Mouse (Mus musculus) neural tube, embryonic 12.5 days (tissue): ENCODE results near the gene Hamp2. TPM values are rescaled to one million over a fixed set of nuclear protein-coding genes. Genes with fewer than 3 reads are reported as not detected.

Source experiments
- ATAC-seq: fragments of 200-750 bp; cut with Nextera tagmentation; 2 replicates; pipeline ENCODE4 v1.8.0; 2017; ENCODE audit warnings: low read depth, mild to moderate bottlenecking, moderate TSS enrichment, moderate library complexity; ENCODE audit not compliant: low FRiP score
- H3K27ac ChIP-seq: fragments of 300-500 bp; sonication (generic); 2 replicates; pipeline ENCODE4 v1.5.1; 2016
- H3K27me3 ChIP-seq: fragments of 300-500 bp; sonication (generic); replicated peaks from 2 replicates; pipeline ENCODE4 v1.6.1; 2016; ENCODE audit warnings: mild to moderate bottlenecking
- H3K36me3 ChIP-seq: fragments of 300-500 bp; sonication (generic); 2 replicates; pipeline ENCODE4 v1.6.1; 2016; ENCODE audit warnings: mild to moderate bottlenecking
- H3K4me1 ChIP-seq: fragments of 300-500 bp; sonication (generic); 2 replicates; pipeline ENCODE4 v1.6.1; 2016
- H3K4me2 ChIP-seq: fragments of 300-500 bp; sonication (generic); replicated peaks from 2 replicates; pipeline ENCODE4 v1.6.1; 2016; ENCODE audit warnings: mild to moderate bottlenecking
- H3K4me3 ChIP-seq: fragments of 300-500 bp; sonication (generic); 2 replicates; pipeline ENCODE4 v1.5.1; 2016
- H3K9ac ChIP-seq: fragments of 300-500 bp; sonication (generic); 2 replicates; pipeline ENCODE4 v1.6.1; 2016; ENCODE audit warnings: mild to moderate bottlenecking
- H3K9me3 ChIP-seq: fragments of 300-500 bp; sonication (generic); 2 replicates; pipeline ENCODE4 v1.6.1; 2016; ENCODE audit warnings: mild to moderate bottlenecking
- WGBS: fragments of 180-500 bp; shearing (Covaris S2); methylation state at CpG from one replicate; pipeline ENCODE4 v1.1.7; 2016; 5-methylcytosine and 5-hydroxymethylcytosine counted together
- polyA plus RNA-seq: library from polyadenylated mRNA; unstranded; fragments of >200 nt; fragmentation: Nextera tagmentation; extraction: Ambion mirVana; gene quantifications from 2 replicates; pipeline ENCODE4 v1.2.1, GENCODE M21; 2016

Gene Hamp2
- polyA plus RNA-seq, 1 experiment from 2014 or later: not detected

- Histone ChIP-seq H3K36me3 (no peaks in the 10 kb centered on the region), H3K4me2 (no peak overlapping the region), H3K9ac (no peak overlapping the region), H3K27ac (no peak overlapping the region), H3K4me1 (peaks cover 11% of the 10 kb centered on the region; the same call in 1 of the 2 replicates), H3K4me3 (no peak overlapping the region), H3K9me3 (no peaks in the 10 kb centered on the region), H3K27me3 (no peaks in the 10 kb centered on the region)
- ATAC-seq: no peak
- 84% methylated on average over 6 of the region's 6 CpGs for WGBS
Observed at GRCm38 (mm10) chr7:30909773-30910172, 14.7 kb downstream of the Hamp2 start.

GRCm38 (mm10) chr7:30908992-30909431 lies 15.5 kb downstream of the Hamp2 start:
- H3K4me3 ChIP-seq: peak overlapping the region; percentile 24; the same call in 1 of the 2 replicates
- H3K9ac ChIP-seq: no peak overlapping the region
- peak; percentile 4 for ATAC-seq
- H3K4me2 ChIP-seq: peak overlapping the region; percentile 61
- no peaks in the 10 kb centered on the region for H3K27me3 ChIP-seq
- no peaks in the 10 kb centered on the region for H3K9me3 ChIP-seq
- WGBS: 24% methylated on average over 16 of the region's 17 CpGs
- H3K27ac ChIP-seq: no peak overlapping the region
- H3K4me1 ChIP-seq: peaks cover 11% of the 10 kb centered on the region; the same call in 1 of the 2 replicates
- H3K36me3 ChIP-seq: no peaks in the 10 kb centered on the region

- peak; percentile 76 for ATAC-seq
- H3K36me3 ChIP-seq: no peaks in the 10 kb centered on the region
- H3K4me2 ChIP-seq: peak overlapping the region; percentile 61
- no peaks in the 10 kb centered on the region for H3K9me3 ChIP-seq
- peak overlapping the region; percentile 24 for H3K4me3 ChIP-seq
- H3K9ac ChIP-seq: no peak overlapping the region
- H3K27ac ChIP-seq: no peak overlapping the region
- H3K27me3 ChIP-seq: no peaks in the 10 kb centered on the region
- WGBS: 2% methylated on average over 25 of the region's 26 CpGs
- peaks cover 11% of the 10 kb centered on the region; the same call in 1 of the 2 replicates for H3K4me1 ChIP-seq
Observed at GRCm38 (mm10) chr7:30908277-30908991, 16.0 kb downstream of the Hamp2 start.

DNA sequence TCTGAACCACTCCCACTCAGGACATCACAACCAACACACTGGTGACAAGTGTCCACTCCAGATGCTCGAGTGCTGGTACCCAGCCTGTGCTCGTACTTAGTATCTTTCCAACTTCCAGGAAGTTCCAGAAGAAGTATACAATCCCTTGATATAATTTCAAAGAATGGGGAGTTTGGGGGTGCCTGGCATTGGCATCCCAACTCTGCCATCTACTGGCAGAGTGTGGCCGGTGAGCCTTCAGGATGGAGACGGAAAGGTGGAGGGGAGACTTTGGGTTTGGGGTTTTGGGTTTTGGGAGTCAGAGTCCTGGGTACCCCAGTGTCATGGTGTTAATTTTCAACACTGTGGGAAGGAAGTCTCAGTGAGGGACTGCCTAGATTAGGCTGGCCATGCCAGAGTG lies 20.4 kb downstream of the Hamp2 start:
- ATAC-seq: no peak
- no peaks in the 10 kb centered on the region for H3K9me3 ChIP-seq
- no peaks in the 10 kb centered on the region for H3K36me3 ChIP-seq
- WGBS: 54% methylated on average over 4 of the region's 4 CpGs
- peaks cover 11% of the 10 kb centered on the region; the same call in 1 of the 2 replicates for H3K4me1 ChIP-seq
- H3K4me2 ChIP-seq: no peak overlapping the region
- H3K4me3 ChIP-seq: no peak overlapping the region
- H3K27me3 ChIP-seq: no peaks in the 10 kb centered on the region; the same call in 1 of the 2 replicates
- no peak overlapping the region for H3K9ac ChIP-seq
- no peak overlapping the region for H3K27ac ChIP-seq

GRCm38 (mm10) chr7:30895217-30895616 lies 29.3 kb downstream of the Hamp2 start:
- 91% methylated on average over 3 of the region's 3 CpGs for WGBS
- Histone ChIP-seq H3K27ac (no peak overlapping the region), H3K4me1 (no peaks in the 10 kb centered on the region), H3K9me3 (no peaks in the 10 kb centered on the region), H3K4me2 (no peak overlapping the region), H3K36me3 (no peaks in the 10 kb centered on the region), H3K4me3 (no peak overlapping the region), H3K27me3 (no peaks in the 10 kb centered on the region; the same call in 1 of the 2 replicates), H3K9ac (no peak overlapping the region)
- no peak for ATAC-seq

GRCm38 (mm10) chr7:30892515-30892914 lies 32.0 kb downstream of the Hamp2 start:
- 62% methylated on average over 3 of the region's 3 CpGs for WGBS
- no peak overlapping the region for H3K4me3 ChIP-seq
- H3K9me3 ChIP-seq: no peaks in the 10 kb centered on the region
- no peak for ATAC-seq
- no peaks in the 10 kb centered on the region for H3K36me3 ChIP-seq
- no peaks in the 10 kb centered on the region for H3K4me1 ChIP-seq
- no peak overlapping the region for H3K4me2 ChIP-seq
- no peak overlapping the region for H3K27ac ChIP-seq
- H3K9ac ChIP-seq: no peak overlapping the region
- H3K27me3 ChIP-seq: no peaks in the 10 kb centered on the region

- Histone ChIP-seq H3K4me1 (no peaks in the 10 kb centered on the region), H3K9me3 (no peaks in the 10 kb centered on the region), H3K27me3 (no peaks in the 10 kb centered on the region), H3K4me3 (no peak overlapping the region), H3K4me2 (no peak overlapping the region), H3K9ac (no peak overlapping the region), H3K27ac (no peak overlapping the region), H3K36me3 (no peaks in the 10 kb centered on the region)
- WGBS: 79% methylated on average over 9 of the region's 9 CpGs
- ATAC-seq: no peak
Observed at GRCm38 (mm10) chr7:30891746-30892145, 32.7 kb downstream of the Hamp2 start.

- Histone ChIP-seq H3K27ac (no peak overlapping the region), H3K9ac (no peak overlapping the region), H3K27me3 (no peaks in the 10 kb centered on the region), H3K4me2 (no peak overlapping the region), H3K36me3 (no peaks in the 10 kb centered on the region), H3K9me3 (no peaks in the 10 kb centered on the region), H3K4me3 (no peak overlapping the region), H3K4me1 (no peaks in the 10 kb centered on the region)
- ATAC-seq: no peak
- WGBS: 77% methylated on average over 2 of the region's 2 CpGs
Observed at GRCm38 (mm10) chr7:30890681-30891080, 33.8 kb downstream of the Hamp2 start.

DNA sequence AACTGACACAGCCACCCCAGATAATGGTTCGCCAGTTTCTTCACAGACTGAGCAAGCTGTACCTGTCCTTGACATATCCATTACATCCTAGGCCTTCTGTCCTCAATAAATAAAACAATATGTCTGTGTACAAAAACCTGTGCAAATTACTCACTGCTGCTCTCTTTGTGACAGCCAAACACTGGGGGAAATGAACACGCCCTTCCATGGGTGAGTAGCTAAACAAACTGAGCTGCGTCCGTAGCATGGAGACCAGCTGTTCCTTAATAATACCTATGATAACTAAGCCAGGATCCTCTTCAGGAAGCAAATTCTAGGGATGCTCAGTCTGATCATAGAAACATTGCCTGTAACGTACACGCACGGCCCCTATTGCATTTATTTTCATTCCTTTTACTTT lies 35.7 kb downstream of the Hamp2 start:
- Histone ChIP-seq H3K27me3 (no peaks in the 10 kb centered on the region), H3K9me3 (no peaks in the 10 kb centered on the region), H3K36me3 (no peaks in the 10 kb centered on the region), H3K9ac (no peak overlapping the region), H3K27ac (no peak overlapping the region), H3K4me3 (no peak overlapping the region), H3K4me1 (no peaks in the 10 kb centered on the region), H3K4me2 (no peak overlapping the region)
- WGBS: 86% methylated on average over 7 of the region's 7 CpGs
- no peak for ATAC-seq

- ATAC-seq: no peak
- WGBS: 83% methylated on average over 14 of the region's 14 CpGs
- Histone ChIP-seq H3K36me3 (no peaks in the 10 kb centered on the region), H3K4me1 (no peaks in the 10 kb centered on the region), H3K4me3 (no peak overlapping the region), H3K27me3 (no peaks in the 10 kb centered on the region), H3K9ac (no peak overlapping the region), H3K4me2 (no peak overlapping the region), H3K27ac (no peak overlapping the region), H3K9me3 (no peaks in the 10 kb centered on the region)
Observed at GRCm38 (mm10) chr7:30887568-30888188, 36.8 kb downstream of the Hamp2 start.

- 75% methylated on average over 4 of the region's 4 CpGs for WGBS
- ATAC-seq: no peak
- H3K9me3 ChIP-seq: no peaks in the 10 kb centered on the region
- H3K27me3 ChIP-seq: no peaks in the 10 kb centered on the region
- no peak overlapping the region for H3K4me2 ChIP-seq
- no peaks in the 10 kb centered on the region for H3K36me3 ChIP-seq
- no peak overlapping the region for H3K4me3 ChIP-seq
- no peak overlapping the region for H3K27ac ChIP-seq
- H3K4me1 ChIP-seq: no peaks in the 10 kb centered on the region
- no peak overlapping the region for H3K9ac ChIP-seq
Observed at GRCm38 (mm10) chr7:30886852-30887251, 37.6 kb downstream of the Hamp2 start.

- Histone ChIP-seq H3K4me1 (no peaks in the 10 kb centered on the region), H3K9ac (no peak overlapping the region), H3K4me2 (no peak overlapping the region), H3K9me3 (no peaks in the 10 kb centered on the region), H3K27me3 (no peaks in the 10 kb centered on the region), H3K4me3 (no peak overlapping the region), H3K27ac (no peak overlapping the region), H3K36me3 (no peaks in the 10 kb centered on the region)
- ATAC-seq: no peak
Observed at GRCm38 (mm10) chr7:30884047-30884446, 40.4 kb downstream of the Hamp2 start.

DNA sequence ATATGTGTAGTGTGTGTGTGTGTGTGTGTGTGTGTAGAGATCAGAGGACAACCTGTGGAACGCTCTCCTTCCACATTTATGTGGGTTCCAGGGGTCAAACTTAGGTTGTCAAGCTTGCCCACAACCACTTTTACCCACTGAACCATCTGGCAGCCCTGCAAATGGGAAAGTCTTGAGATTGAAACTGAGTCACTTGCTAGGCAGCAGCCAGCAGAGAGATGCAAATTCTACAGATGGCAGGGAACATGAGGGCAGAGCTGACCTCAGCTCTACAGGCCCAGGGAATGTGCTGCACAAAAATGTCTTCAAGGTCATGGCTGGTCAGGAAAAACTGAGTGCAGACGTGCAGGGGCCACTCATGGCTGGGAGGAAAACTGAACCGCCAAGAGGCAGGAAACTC lies 43.1 kb downstream of the Hamp2 start:
- H3K36me3 ChIP-seq: no peaks in the 10 kb centered on the region
- no peak overlapping the region for H3K4me2 ChIP-seq
- H3K27me3 ChIP-seq: no peaks in the 10 kb centered on the region
- H3K4me1 ChIP-seq: no peaks in the 10 kb centered on the region
- H3K9me3 ChIP-seq: no peaks in the 10 kb centered on the region
- 84% methylated on average over 3 of the region's 3 CpGs for WGBS
- H3K9ac ChIP-seq: no peak overlapping the region
- H3K4me3 ChIP-seq: no peak overlapping the region
- ATAC-seq: no peak
- no peak overlapping the region for H3K27ac ChIP-seq
